Mouse (Mus musculus) liver, embryonic 14.5 days (tissue): ENCODE data around the gene Hist1h3b.

ENCODE experiments used
- CTCF ChIP-seq: IDR thresholded peaks from 2 replicates; pipeline ENCODE4 v1.5.1; 2016; ENCODE audit warnings: antibody characterized with exemption, low read depth, control low read depth
- EP300 ChIP-seq: IDR thresholded peaks from 2 replicates; pipeline ENCODE4 v1.6.1; 2016; ENCODE audit warnings: antibody characterized with exemption, low read depth

DNA sequence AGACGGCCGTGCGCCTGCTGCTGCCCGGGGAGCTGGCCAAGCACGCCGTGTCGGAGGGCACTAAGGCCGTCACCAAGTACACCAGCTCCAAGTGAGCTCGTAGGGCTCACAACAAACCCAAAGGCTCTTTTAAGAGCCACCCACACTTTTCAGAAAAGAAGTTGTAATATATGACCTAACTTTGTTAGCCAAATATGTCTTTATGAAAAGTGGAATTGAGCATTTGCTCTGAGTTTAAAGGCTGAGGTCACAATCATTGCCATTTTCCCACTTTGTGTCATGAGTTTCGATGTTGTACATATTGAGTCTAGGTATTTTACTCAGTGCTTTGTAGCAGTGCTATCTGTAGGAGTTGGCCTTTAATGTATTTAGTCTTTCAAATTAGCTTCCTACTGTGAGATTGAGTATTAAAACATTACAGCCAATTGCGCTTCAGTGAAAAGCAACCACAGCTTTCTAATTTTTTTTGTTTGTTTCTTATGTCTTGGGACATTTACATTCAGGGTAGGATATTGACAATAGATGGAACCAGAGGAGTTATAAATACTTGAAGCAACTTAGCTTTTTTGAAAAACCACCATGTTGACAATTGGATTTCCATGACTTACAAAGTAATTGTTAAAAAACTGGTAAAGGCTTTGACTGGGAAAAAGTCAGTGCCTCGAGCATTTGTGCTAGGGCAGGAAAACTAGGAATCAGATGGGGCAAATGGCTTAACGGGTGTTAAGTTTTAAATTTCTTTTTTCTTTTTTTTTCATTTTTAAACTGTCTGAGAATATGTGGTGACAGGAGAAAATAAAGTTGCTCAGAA, 4.8 kb upstream of the Hist1h3b start:
- TF ChIP-seq CTCF (no peak), EP300 (0 out of 2 replicates have a peak, but pooled peaks have one; percentile 7)
